Mouse (Mus musculus) stomach, postnatal 0 days (tissue): Measurements from ENCODE around the gene Cngb1. TPM values are rescaled to one million over a fixed set of nuclear protein-coding genes. Genes with fewer than 3 reads are reported as not detected.

Experiments
- ATAC-seq: fragments of 200-750 bp; cut with Nextera tagmentation; 2 replicates; pipeline ENCODE4 v1.8.0; 2017; ENCODE audit not compliant: low FRiP score, low TSS enrichment
- DNase-seq: peaks from one replicate; pipeline ENCODE4 v3.0.0-alpha.2; 2016; ENCODE audit warnings: low spot score
- H3K27ac ChIP-seq: fragments of 300-500 bp; sonication (generic); replicated peaks from 2 replicates; pipeline ENCODE4 v1.5.1; 2014; ENCODE audit warnings: mild to moderate bottlenecking, control low read depth
- H3K27me3 ChIP-seq: fragments of 300-500 bp; sonication (generic); 2 replicates; pipeline ENCODE4 v1.6.1; 2014; ENCODE audit warnings: low read length; ENCODE audit not compliant: control insufficient read depth, insufficient read depth
- H3K36me3 ChIP-seq: fragments of 300-500 bp; sonication (generic); 2 replicates; pipeline ENCODE4 v1.6.1; 2014; ENCODE audit warnings: low read length, mixed read lengths; ENCODE audit not compliant: control insufficient read depth, insufficient read depth
- H3K4me1 ChIP-seq: fragments of 300-500 bp; sonication (generic); replicated peaks from 2 replicates; pipeline ENCODE4 v1.6.1; 2014; ENCODE audit warnings: antibody characterized with exemption; ENCODE audit not compliant: control insufficient read depth, insufficient read depth
- H3K4me2 ChIP-seq: fragments of 300-500 bp; sonication (generic); replicated peaks from 2 replicates; pipeline ENCODE4 v1.6.1; 2014; ENCODE audit warnings: low read depth, mild to moderate bottlenecking, control low read depth, moderate library complexity
- H3K4me3 ChIP-seq: fragments of 300-500 bp; sonication (generic); 2 replicates; pipeline ENCODE4 v1.5.1; 2014; ENCODE audit warnings: low read depth, low read length, control low read depth
- H3K9ac ChIP-seq: fragments of 300-500 bp; sonication (generic); 2 replicates; pipeline ENCODE4 v1.6.1; 2014; ENCODE audit warnings: mild to moderate bottlenecking, low read length, control low read depth, mixed read lengths
- H3K9me3 ChIP-seq: fragments of 300-500 bp; sonication (generic); 2 replicates; pipeline ENCODE4 v1.6.1; 2016; ENCODE audit warnings: low read length; ENCODE audit not compliant: control insufficient read depth
- CTCF ChIP-seq: IDR thresholded peaks from 2 replicates; pipeline ENCODE4 v1.5.1; 2016; ENCODE audit warnings: antibody characterized with exemption, low read depth, mild to moderate bottlenecking, moderate library complexity
- EP300 ChIP-seq: optimal IDR thresholded peaks from 2 replicates; pipeline ENCODE3; 2016; ENCODE audit warnings: antibody characterized with exemption
- WGBS: fragments of 180-500 bp; shearing (Covaris S2); extraction: QIAGEN DNeasy Blood & Tissue Kit; methylation state at CpG from one replicate; pipeline ENCODE4 v1.1.7; 2014; 5-methylcytosine and 5-hydroxymethylcytosine counted together
- polyA plus RNA-seq: library from polyadenylated mRNA; unstranded; fragments of >200 nt; fragmentation: Nextera tagmentation; extraction: Ambion mirVana; gene quantifications from 2 replicates; pipeline ENCODE4 v1.2.1, GENCODE M21; 2015

Cngb1 gene
- polyA plus RNA-seq, 1 experiment from 2014 or later = 1.1 TPM

DNA sequence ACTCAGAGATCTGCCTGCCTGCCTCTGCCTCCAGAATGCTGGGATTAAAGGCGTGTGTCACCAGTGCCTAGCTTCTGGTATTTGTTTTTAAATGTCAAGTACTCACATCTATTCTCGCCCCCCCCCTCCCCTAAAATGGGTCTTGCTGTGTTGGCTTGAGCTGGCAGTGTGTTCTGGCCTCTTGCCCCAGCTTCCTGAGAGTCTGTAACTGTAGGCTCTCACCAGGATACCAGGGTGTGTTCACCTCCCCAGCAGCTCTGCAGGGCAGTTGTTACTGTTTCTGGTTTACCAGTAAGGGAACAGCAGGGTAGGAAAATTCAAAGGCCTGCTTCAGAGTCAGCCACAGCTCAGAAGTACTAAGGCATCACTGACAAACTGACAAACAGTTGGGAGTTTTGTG lies 33.5 kb downstream of the Cngb1 start:
- Histone ChIP-seq H3K4me1 (no peaks in the 10 kb centered on the region), H3K27ac (no peak overlapping the region), H3K4me3 (no peak overlapping the region), H3K36me3 (no peaks in the 10 kb centered on the region; the same call in 1 of the 2 replicates), H3K4me2 (no peak overlapping the region), H3K9me3 (no peaks in the 10 kb centered on the region), H3K27me3 (no peaks in the 10 kb centered on the region), H3K9ac (no peak overlapping the region)
- DNase-seq (peak; percentile 24), ATAC-seq (no peak)
- 48% methylated on average over 2 of the region's 2 CpGs for WGBS
- no peak for TF ChIP-seq EP300

DNA sequence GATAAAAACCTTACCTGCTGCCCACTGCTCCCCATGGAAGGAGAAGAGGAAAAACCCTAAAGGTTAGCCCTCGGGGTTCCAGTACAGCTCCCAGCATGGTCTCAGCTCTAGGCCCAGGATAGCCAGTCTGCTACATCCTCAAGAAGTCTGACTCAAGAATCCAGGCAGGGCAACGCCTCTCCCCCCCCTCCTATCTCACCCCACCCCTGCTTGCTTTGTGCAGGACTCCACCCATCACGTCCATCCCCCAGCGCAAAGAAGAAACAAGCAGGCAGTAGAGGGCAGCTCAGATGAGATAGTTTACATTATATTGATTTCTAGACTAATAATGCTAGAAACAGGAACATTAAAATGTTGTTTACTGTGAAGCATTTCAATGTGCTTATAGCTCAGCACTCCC lies 34.5 kb downstream of the Cngb1 start:
- Histone ChIP-seq H3K9ac (no peak overlapping the region), H3K27me3 (no peaks in the 10 kb centered on the region), H3K36me3 (no peaks in the 10 kb centered on the region; the same call in 1 of the 2 replicates), H3K4me3 (no peak overlapping the region), H3K4me2 (no peak overlapping the region), H3K9me3 (no peaks in the 10 kb centered on the region), H3K4me1 (no peaks in the 10 kb centered on the region), H3K27ac (no peak overlapping the region)
- peak; percentile 66; the same call in 1 of the 2 replicates for ATAC-seq
- peak; percentile 43 for DNase-seq
- WGBS = 28% methylated on average over 4 of the region's 4 CpGs
- TF ChIP-seq EP300 (no peak), CTCF (no peak)

DNA sequence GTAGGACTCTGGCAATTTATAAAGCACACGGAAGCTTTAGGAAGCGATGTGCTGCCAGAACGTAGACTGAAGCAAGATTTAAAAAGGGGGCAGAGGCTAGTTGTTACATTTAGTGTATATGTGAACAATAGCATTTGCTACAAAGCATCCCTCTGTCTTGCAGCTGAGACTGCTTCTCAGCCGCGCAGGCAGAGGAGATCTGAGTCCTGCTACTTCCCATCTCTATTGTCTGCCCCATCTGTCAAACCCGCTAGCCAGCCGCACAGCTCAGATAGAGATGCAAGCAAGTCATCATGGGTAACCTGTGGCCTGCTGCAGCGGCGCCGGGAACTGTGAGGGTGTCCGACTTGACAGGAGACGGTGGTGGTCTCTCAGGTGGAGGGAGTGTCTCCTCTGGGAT lies 35.9 kb downstream of the Cngb1 start:
- Histone ChIP-seq H3K4me3 (no peak overlapping the region), H3K4me1 (no peaks in the 10 kb centered on the region), H3K9ac (no peak overlapping the region), H3K4me2 (no peak overlapping the region), H3K27me3 (no peaks in the 10 kb centered on the region), H3K9me3 (no peaks in the 10 kb centered on the region), H3K27ac (no peak overlapping the region), H3K36me3 (no peaks in the 10 kb centered on the region; the same call in 1 of the 2 replicates)
- ATAC-seq (no peak), DNase-seq (no peak)
- WGBS = 65% methylated on average over 12 of the region's 12 CpGs
- no peak for TF ChIP-seq EP300
- TF ChIP-seq CTCF = no peak

DNA sequence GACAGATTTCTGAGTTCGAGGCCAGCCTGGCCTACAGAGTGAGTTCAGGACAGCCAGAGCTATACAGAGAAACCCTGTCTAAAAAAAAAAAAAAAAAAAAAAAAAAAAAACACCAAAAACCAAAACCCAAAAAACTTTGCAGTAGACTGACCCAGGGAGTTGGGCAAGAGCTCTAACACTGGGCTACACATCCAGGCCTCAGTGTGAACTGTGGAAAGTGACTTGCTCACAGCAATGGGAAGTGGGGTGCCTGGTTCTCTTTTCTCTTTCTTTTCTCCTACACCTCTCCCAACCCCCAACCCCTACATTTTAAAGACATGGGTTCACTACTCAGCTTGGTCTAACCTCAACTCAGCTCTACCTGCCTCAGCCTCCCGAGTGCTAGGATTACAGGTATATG lies 44.2 kb downstream of the Cngb1 start:
- Histone ChIP-seq H3K27me3 (no peaks in the 10 kb centered on the region), H3K4me3 (no peak overlapping the region), H3K4me1 (no peaks in the 10 kb centered on the region), H3K36me3 (no peaks in the 10 kb centered on the region), H3K9ac (no peak overlapping the region), H3K27ac (no peak overlapping the region), H3K9me3 (no peaks in the 10 kb centered on the region), H3K4me2 (no peak overlapping the region)
- 92% methylated on average over 2 of the region's 2 CpGs for WGBS
- no peak for TF ChIP-seq CTCF
- TF ChIP-seq EP300 = no peak
- ATAC-seq = no peak
- DNase-seq = no peak

DNA sequence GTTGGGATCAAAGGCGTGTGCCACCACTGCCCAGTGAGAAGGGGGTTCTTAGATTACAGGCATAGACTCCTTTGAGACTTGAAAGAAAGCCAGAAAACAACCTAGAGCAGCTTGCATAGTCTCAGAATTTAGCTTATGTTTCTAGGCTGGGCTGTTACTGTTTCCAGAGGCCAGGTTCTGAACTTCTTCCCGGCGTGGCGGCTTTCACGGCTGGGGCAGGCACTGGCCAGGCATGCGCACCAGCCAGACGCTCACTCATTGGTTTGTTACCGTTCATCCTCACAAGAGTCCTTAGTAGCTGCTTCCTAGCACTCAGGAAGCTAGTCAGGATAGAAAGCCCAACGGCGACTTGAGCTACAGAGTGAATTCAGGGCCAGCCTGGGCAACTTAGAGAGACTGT lies 50.8 kb downstream of the Cngb1 start:
- Histone ChIP-seq H3K27ac (no peak overlapping the region), H3K4me3 (no peak overlapping the region), H3K4me1 (no peaks in the 10 kb centered on the region), H3K9me3 (no peaks in the 10 kb centered on the region), H3K27me3 (no peaks in the 10 kb centered on the region), H3K9ac (no peak overlapping the region), H3K36me3 (no peaks in the 10 kb centered on the region), H3K4me2 (no peak overlapping the region)
- DNase-seq (no peak), ATAC-seq (no peak)
- TF ChIP-seq CTCF = no peak
- TF ChIP-seq EP300 = no peak
- 81% methylated on average over 10 of the region's 10 CpGs for WGBS

DNA sequence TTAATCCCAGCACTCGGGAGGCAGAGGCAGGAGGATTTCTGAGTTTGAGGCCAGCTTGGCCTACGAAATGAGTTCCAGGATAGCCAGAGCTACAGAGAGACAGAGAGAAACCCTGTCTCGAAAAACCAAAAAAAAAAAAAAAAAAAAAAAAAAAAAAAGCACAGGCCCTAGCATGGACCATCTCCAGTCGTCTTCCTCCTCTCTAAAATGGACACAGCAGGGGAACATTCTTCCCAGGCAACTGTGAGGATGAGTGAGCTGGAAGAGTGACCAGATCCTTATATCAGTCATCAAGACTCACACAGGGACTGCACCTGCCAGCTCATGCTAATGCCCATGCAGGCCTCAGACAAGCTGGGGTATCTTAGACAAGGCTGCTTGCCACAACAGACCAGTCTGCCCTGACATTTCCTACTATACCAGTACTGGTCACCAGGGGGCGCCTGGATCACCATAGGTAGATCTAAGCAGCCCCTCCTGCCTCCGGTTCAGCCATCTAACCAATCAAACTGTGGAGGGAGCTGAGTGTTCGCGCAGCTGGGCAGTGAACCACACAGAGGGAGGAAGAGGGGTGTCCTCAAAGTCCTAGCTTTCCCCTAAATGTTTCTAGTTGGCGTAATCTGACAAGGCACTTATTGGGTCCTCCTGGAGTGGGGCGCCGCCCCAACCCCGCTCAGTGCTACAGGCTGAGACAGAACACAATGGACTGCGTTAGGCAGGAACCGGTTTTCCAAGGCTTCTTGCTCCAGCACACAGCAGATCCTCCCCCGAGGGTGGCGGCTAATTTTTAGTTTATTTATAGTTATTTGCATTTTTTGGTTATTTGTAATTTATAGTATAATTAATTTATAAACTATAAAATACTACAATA lies 51.6 kb downstream of the Cngb1 start:
- ATAC-seq = peak; percentile 94
- peak overlapping the region; percentile 20; the same call in 1 of the 2 replicates for H3K4me3 ChIP-seq
- WGBS = 20% methylated on average over 16 of the region's 16 CpGs

More for the DNA sequence above, 51.6 kb downstream of the Cngb1 start:
- Histone ChIP-seq H3K4me1 (no peaks in the 10 kb centered on the region), H3K36me3 (no peaks in the 10 kb centered on the region), H3K9me3 (no peaks in the 10 kb centered on the region), H3K9ac (peak overlapping the region; percentile 28; the same call in 1 of the 2 replicates), H3K27me3 (no peaks in the 10 kb centered on the region), H3K27ac (peak overlapping the region; percentile 75; the same call in 1 of the 2 replicates), H3K4me2 (peak overlapping the region; percentile 56)
- TF ChIP-seq EP300 = no peak
- TF ChIP-seq CTCF = peak; percentile 97
- DNase-seq = peak; percentile 96
